Mouse (Mus musculus) NIH3T3 (cell line): ENCODE data around the gene Srgap1.

ENCODE experiments used
- DNase-seq: peaks from one replicate; pipeline ENCODE4 v3.0.0-alpha.2; 2012; ENCODE audit warnings: low read depth

Srgap1 gene

DNA sequence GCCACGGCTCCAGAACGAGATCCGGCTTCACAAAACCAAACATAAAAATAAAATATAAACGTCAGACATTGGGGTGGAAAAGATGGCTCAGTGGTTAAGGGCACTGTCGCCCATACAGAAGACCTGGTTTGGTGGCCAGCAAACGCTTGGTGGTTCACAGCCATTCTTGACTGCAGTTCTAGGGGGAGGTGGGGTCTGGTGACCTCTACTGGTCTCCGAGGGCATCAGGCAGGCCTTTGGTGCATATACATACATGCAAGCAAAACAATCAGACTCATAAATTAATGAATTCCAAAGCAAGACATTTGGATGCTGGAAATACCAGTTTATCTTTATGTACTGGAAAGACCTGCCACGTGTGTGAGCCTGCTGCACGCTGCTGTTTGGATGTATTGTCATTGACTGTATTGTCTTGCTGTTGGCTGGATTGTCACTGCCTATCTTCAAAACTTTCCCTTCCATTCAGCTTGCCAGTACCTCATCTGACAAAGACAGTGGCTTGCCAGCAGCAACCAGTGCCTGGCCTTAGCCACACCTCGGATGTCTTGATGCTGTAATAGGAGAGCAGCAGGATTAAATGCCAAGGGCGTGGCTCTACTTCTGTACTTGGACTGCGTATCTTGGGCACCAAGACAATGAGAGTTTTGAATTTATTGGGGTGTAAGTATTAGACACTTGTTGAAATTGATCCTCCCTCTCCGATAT, 282.5 kb downstream of the Srgap1 start:
- no peak for DNase-seq

DNA sequence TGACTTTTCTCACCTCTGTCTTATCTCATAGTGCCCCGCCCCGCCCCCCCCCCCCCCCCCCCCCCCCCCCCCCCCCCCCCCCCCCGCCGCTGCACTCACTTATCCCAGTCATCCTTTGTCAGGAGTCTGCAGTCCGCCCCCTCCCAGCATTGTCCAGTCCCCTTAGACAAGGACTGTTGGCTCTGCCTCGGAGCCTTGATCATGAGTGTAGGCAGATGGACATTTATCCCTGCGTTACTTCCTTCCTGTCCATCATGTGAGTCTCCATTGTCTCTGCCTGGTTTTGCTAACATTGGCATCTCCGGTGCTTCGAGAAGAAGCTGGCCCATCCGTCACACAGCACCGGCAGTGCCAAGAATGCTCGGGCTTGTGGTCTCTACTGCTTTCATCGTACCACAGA, 283.9 kb downstream of the Srgap1 start:
- peak; percentile 24 for DNase-seq

- no peak for DNase-seq
Measured at GRCm38 (mm10) chr10:121762141-121762540, 285.0 kb downstream of the Srgap1 start.

- peak; percentile 23 for DNase-seq
Measured at GRCm38 (mm10) chr10:121759095-121759494, 288.0 kb downstream of the Srgap1 start.

DNA sequence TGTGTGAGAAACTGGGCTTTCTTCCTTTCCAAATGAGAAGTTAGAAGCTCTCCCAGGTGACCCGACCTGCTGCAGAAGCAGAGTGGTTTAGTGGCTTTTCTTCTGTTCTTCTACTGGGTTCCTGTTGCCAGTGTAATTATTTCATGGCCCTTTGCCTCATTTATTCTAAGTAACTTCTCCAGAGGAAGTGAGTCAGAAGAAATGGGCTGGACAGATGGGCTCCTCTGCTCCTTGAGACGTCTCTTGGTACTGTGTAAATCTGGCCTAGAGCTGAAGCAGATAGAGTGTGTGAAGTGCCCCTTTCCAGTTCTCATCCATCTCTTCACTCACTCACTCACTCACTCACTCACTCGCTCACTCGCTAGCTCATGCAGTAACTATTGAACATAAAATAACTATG, 290.4 kb downstream of the Srgap1 start:
- DNase-seq: no peak

DNA sequence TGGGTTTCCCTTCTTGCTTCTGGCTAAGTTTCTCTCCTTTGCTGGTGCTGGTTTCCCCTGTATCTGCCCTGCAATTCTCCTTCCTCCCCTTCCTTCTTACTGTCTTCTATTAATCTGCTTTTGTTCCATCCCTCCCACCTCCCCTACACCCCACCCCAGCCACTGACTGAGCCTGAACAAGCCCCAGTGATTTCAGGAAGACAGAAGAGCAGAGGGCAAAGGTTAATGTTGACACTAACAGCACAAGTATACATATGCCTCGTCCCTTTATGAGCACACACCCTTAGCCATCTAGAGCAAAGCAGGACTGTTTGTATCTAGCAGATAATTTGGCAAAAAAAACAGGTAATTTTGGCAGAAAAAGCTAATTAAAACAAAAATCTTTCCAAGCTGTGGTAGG, 291.3 kb downstream of the Srgap1 start:
- DNase-seq: no peak

GRCm38 (mm10) chr10:121754237-121754636, 292.9 kb downstream of the Srgap1 start:
- DNase-seq: no peak

DNA sequence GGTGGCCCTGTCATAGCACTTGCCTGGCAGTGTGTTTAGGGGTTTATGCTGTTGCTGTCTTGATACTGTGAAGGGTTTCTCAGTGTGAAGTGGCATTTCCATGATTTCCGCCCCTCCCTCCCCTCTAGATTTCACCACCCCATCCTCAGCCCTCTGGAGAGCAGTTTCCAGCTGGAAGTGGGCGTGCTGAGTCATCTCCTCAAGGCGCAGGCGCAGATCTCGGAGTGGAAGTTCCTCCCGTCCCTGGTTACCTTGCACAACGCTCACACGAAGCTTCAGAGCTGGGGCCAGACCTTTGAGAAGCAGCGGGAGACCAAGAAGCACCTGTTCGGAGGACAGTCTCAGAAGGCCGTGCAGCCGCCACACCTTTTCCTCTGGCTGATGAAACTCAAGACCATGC, 296.9 kb downstream of the Srgap1 start:
- DNase-seq: no peak

DNA sequence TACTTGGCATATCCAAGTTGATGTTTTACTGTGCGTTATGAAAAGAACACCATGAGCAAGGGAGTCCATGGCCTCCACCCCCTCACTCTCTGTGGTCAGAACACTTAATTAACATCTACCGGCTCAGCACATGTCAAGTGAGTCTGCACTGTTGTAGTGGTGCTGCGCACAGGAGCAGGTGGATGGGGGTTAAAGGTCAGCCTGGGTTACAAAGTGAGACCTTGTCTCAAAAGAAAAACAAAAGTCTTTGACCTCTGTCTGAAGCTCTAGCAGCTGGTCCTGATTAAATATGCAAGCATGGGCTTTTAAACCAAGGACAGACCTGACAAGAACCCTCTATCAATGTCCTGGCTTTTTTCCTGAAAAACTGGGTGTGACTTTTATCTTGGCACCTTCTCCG, 304.8 kb downstream of the Srgap1 start:
- no peak for DNase-seq

GRCm38 (mm10) chr10:121739548-121740505, 307.3 kb downstream of the Srgap1 start, which contains the start of gene BC048403:
BC048403 (plus strand) TSS chr10:121739937.
- DNase-seq: peak; percentile 94

DNA sequence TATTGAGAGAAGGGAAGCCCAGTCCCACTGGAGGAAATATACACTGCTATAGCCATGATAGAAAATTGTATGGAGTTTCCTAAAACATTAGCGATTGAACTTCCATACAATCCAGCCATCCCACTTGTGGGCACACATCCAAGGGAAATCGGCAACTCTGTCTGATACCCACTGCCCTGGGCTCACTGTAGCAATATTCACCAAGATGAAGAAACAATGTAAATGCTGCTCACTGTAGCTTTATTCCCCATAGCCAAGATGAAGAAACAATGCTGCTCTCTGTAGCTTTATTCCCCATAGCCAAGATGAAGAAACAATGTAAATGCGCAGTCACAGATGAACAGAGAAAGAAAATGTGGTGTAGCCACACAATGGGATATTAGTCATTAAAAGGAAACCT, 309.9 kb downstream of the Srgap1 start:
- no peak for DNase-seq

DNA sequence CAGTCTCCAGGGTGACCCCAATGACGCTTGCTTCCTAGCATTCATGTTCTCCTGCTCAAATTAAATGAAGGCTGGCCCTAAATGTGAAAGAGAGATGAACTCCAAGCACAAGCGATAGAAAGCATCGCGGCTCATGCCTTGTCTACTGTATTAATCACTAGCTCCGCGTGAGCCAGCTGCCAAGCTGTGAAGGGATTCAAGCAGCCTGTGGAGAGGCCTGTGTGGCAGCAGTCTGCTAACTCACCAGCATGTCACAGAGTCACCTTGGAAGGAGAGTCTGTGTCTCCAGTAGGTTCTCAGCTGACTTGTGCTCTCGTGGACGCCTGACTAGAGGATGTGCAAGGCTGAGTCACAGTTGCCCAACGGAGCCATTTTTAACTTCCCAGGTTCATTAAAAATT, 314.6 kb downstream of the Srgap1 start:
- DNase-seq: no peak

GRCm38 (mm10) chr10:121731048-121731725, 315.9 kb downstream of the Srgap1 start:
- DNase-seq: no peak
